Mouse (Mus musculus) spleen, adult 2 months (tissue): ENCODE data around the gene Rasa3. TPM values are rescaled to one million over a fixed set of nuclear protein-coding genes. Genes with fewer than 3 reads are reported as not detected.

ENCODE experiments used
- DNase-seq, 2 experiments: peaks; one replicate each; pipeline versions ENCODE4 v3.0.0 to v3.0.0-alpha.2; 2012 to 2021; ENCODE audit warnings: low spot score in 2 of 2, low read depth in 1 of 2
- H3K27ac ChIP-seq: fragments of 200-500 bp; 2 replicates; pipeline ENCODE4 v1.5.1; 2012; ENCODE audit warnings: low read length, inconsistent platforms; ENCODE audit not compliant: insufficient read depth
- H3K27me3 ChIP-seq: fragments of 200-500 bp; 2 replicates; pipeline ENCODE4 v1.6.1; 2012; ENCODE audit warnings: mild to moderate bottlenecking, moderate library complexity, low read length, inconsistent platforms; ENCODE audit not compliant: control insufficient read depth, insufficient read depth
- H3K36me3 ChIP-seq: fragments of 200-500 bp; 2 replicates; pipeline ENCODE4 v1.6.1; 2012; ENCODE audit warnings: mild to moderate bottlenecking, low read length, inconsistent platforms; ENCODE audit not compliant: control insufficient read depth, insufficient read depth
- H3K4me1 ChIP-seq: fragments of 200-500 bp; 2 replicates; pipeline ENCODE4 v1.6.1; 2011; ENCODE audit warnings: inconsistent platforms; ENCODE audit not compliant: control insufficient read depth, insufficient read depth, insufficient read length
- H3K4me3 ChIP-seq: fragments of 200-500 bp; 2 replicates; pipeline ENCODE4 v1.5.1; 2011; ENCODE audit warnings: mild to moderate bottlenecking, inconsistent platforms; ENCODE audit not compliant: insufficient read depth, insufficient read length; ENCODE audit errors: extremely low read depth
- CTCF ChIP-seq: fragments of 200-500 bp; IDR thresholded peaks from 2 replicates; pipeline ENCODE4 v1.5.1; 2011; ENCODE audit warnings: mild to moderate bottlenecking, inconsistent platforms; ENCODE audit not compliant: insufficient read depth, insufficient read length, insufficient replicate concordance; ENCODE audit errors: extremely low read depth
- POLR2A ChIP-seq: fragments of 200-500 bp; IDR thresholded peaks from 2 replicates; pipeline ENCODE4 v1.6.1; 2011; ENCODE audit warnings: low read depth, low read length, inconsistent platforms
- WGBS: fragments of 180-500 bp; shearing (Covaris S2); methylation state at CpG from one replicate; pipeline ENCODE4 v1.1.7; 2018; 5-methylcytosine and 5-hydroxymethylcytosine counted together
- polyA plus RNA-seq: library from polyadenylated mRNA; depleted of rRNA; stranded (reverse); fragments of >200 nt; gene quantifications from 2 replicates; pipeline ENCODE4 v1.2.3, GENCODE M21; 2012

The Rasa3 gene
- polyA plus RNA-seq, 1 experiment = 98.7 TPM

- Histone ChIP-seq H3K27ac (peak overlapping the region; percentile 85), H3K4me1 (peaks cover 33% of the 10 kb centered on the region; the same call in 1 of the 2 replicates), H3K36me3 (no peaks in the 10 kb centered on the region), H3K4me3 (no peak overlapping the region), H3K27me3 (no peaks in the 10 kb centered on the region)
- DNase-seq = peak; percentile 76 to 82
- no peak for TF ChIP-seq CTCF
- WGBS = 8% methylated on average over 7 of the region's 7 CpGs
Measured at GRCm38 (mm10) chr8:13686426-13686825, 9.0 kb upstream of the Rasa3 start.

DNA sequence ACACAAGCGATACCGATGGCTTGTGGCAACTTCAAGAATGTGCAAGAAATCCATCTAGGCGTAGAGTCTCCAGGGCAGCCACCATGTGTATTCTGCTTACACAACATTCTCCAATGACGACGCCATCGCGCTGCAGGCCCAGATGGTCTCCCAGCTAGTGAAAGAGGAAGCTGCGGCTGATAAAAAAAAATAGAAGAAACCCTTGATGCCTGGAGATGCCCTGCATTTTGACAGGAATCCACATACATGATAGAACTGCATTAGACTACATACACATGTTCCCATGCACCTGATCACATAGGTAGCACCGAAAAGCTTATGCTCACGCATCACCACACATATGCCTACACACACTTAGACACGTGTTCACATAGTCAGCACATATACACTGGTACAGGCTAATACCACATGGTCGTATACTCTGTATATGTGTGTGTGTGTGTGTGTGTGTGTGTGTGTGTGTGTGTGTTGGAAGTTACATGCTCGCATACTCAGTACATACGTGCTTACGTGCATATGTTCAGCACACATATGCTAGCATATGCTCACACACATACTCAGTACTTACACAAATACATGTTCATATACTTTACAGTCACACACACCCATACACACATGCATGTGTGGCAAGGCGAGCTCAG is 8.4 kb upstream of the Rasa3 start:
- peak overlapping the region; percentile 85 for H3K27ac ChIP-seq
- WGBS = 30% methylated on average over 16 of the region's 16 CpGs

DNA sequence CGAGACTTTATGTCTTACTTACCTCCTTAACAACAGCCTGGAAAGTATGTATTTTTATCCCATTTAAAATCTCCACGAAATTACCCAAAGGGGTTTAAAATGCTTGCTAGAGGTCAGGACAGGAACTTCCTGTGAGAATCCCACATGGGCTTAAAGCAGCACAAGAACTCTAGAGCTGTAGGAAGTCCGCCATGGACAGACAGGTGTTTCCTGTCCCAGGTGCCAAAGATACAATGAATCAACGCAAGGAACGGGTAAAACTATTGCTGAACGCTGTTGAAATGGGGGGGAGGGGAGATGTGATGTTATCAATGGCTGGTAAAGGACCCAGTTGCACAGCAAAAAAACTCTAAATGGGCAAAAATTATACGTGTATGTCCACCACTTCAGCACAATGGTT is 6.7 kb upstream of the Rasa3 start:
- Histone ChIP-seq H3K4me3 (no peak overlapping the region), H3K4me1 (peaks cover 40% of the 10 kb centered on the region; the same call in 1 of the 2 replicates), H3K27me3 (no peaks in the 10 kb centered on the region), H3K36me3 (no peaks in the 10 kb centered on the region), H3K27ac (no peak overlapping the region)
- DNase-seq = no peak
- 11% methylated on average over 7 of the region's 7 CpGs for WGBS
- TF ChIP-seq CTCF = no peak
- TF ChIP-seq POLR2A = no peak

More for the DNA sequence above, 8.4 kb upstream of the Rasa3 start:
- TF ChIP-seq POLR2A = no peak
- no peak for TF ChIP-seq CTCF
- H3K4me3 ChIP-seq = no peak overlapping the region
- H3K36me3 ChIP-seq = no peaks in the 10 kb centered on the region
- H3K27me3 ChIP-seq = no peaks in the 10 kb centered on the region
- peaks cover 33% of the 10 kb centered on the region; the same call in 1 of the 2 replicates for H3K4me1 ChIP-seq
- DNase-seq = peak; percentile 63 to 68

DNA sequence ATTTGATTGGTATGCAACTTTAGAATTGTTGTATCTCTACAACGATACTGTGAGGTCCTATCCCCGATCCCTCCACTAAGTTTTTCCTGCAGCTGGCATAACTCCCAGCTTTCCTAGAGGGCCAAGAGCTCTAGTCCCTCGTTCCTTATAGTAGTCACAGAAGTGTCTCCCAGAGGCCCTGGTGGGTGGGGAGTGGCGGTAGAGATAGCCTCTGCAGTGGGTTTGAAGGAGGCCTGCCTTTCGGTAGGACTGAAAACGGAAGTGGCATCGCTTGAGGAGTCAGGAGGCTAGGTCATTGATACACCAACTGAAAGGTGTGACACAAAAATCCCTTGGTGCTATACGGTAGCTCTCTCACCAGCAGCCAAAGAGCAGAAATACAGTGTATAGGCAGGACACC is 779 bp upstream of the Rasa3 start:
- peak overlapping the region; percentile 62 for H3K4me3 ChIP-seq
- H3K36me3 ChIP-seq = no peaks in the 10 kb centered on the region; the same call in 1 of the 2 replicates

DNA sequence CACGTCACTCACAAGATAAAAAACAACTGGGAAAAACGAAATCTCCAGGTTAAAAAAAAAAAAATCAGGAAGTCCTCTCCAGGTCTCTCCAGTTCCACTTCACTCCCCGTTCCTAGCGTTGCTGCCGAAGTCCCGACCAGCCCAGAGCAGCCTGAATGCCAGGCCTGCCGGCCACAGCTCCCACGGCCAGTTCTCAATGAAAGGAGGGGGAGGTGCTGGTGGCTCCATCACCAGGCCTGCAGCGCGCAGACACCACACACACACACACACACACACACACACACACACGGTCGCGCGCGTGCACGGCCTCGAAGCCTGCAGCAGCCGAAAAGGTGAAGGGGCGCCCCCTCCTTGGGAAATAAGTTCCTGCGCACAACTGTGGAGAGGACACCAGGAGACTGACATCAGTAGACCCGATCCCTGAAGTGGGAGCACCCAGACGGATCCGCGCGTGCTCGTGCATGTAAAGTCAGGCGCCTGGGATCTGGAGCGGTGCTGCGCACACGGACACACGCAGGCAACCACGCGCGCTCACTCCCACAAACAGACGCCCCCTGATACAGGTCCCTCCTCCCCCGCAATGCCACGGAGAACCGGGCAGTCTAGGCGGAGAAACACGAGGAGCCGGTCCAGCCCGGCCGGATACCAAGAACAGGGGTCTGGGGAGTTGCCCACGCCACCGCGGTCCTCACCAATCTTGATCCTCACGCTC is 546 bp downstream of the Rasa3 start:
- peak; percentile 52 to 66 for DNase-seq
- Histone ChIP-seq H3K27ac (peak overlapping the region; percentile 98), H3K4me3 (peak overlapping the region; percentile 98), H3K4me1 (peaks cover 33% of the 10 kb centered on the region; the same call in 1 of the 2 replicates), H3K36me3 (no peaks in the 10 kb centered on the region; the same call in 1 of the 2 replicates), H3K27me3 (no peaks in the 10 kb centered on the region)
- under 1% methylated on average over 47 of the region's 47 CpGs for WGBS
- TF ChIP-seq CTCF (no peak), POLR2A (no peak)

More for the DNA sequence above, 779 bp upstream of the Rasa3 start:
- WGBS = 13% methylated on average over 8 of the region's 8 CpGs
- Histone ChIP-seq H3K4me1 (peaks cover 23% of the 10 kb centered on the region; the same call in 1 of the 2 replicates), H3K27me3 (no peaks in the 10 kb centered on the region), H3K27ac (peak overlapping the region; percentile 63)
- TF ChIP-seq POLR2A (no peak), CTCF (no peak)
- DNase-seq = peak; percentile 43 to 65

DNA sequence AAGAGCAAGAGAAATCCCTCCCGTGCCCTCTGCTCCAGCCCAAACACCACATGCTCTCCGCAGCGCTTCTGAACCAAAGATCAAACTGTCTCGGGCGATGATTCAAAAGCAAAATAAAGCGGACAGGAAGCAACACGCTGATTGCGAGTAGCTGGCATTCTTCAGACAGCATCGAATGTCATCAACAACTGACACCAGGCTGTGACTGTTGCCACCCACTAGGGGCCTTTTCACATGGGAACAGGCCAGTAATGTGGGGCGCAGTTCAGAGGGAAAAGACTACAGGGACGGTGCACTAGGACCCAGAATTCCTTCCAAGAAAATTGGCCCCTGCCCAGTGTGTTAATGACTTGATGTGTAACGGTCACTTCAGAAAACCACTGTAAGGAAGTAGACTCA is 1.1 kb downstream of the Rasa3 start:
- peak overlapping the region; percentile 98 for H3K4me3 ChIP-seq
- TF ChIP-seq POLR2A (peak; percentile 1; the same call in 1 of the 2 replicates), CTCF (no peak; the same call in 1 of the 2 replicates)
- peak in 1 of 2 experiments; percentile 34 for DNase-seq
- 2% methylated on average over 12 of the region's 12 CpGs for WGBS
- H3K4me1 ChIP-seq = peaks cover 38% of the 10 kb centered on the region
- no peaks in the 10 kb centered on the region for H3K27me3 ChIP-seq
- H3K36me3 ChIP-seq = no peaks in the 10 kb centered on the region; the same call in 1 of the 2 replicates
- H3K27ac ChIP-seq = peak overlapping the region; percentile 98

- Histone ChIP-seq H3K27ac (peak overlapping the region; percentile 98), H3K36me3 (no peaks in the 10 kb centered on the region; the same call in 1 of the 2 replicates), H3K4me1 (peaks cover 45% of the 10 kb centered on the region), H3K27me3 (no peaks in the 10 kb centered on the region), H3K4me3 (peak overlapping the region; percentile 98)
- TF ChIP-seq CTCF (no peak), POLR2A (no peak)
- WGBS = 10% methylated on average over 8 of the region's 8 CpGs
- no peak for DNase-seq
Measured at GRCm38 (mm10) chr8:13675524-13675923, 1.9 kb downstream of the Rasa3 start.
